Mouse (Mus musculus) ovary, postnatal 10 days (tissue): Measurements from ENCODE around the gene Fbxw2.
"Not testable (repeated sequence)": the region's sequence is repeated elsewhere in the genome, so short reads cannot be mapped to it uniquely, and the experiment has no call there.

ENCODE experiments used
- DNase-seq: peaks from one replicate; pipeline ENCODE4 v3.0.0; 2022; ENCODE audit warnings: low spot score

Gene Fbxw2

DNA sequence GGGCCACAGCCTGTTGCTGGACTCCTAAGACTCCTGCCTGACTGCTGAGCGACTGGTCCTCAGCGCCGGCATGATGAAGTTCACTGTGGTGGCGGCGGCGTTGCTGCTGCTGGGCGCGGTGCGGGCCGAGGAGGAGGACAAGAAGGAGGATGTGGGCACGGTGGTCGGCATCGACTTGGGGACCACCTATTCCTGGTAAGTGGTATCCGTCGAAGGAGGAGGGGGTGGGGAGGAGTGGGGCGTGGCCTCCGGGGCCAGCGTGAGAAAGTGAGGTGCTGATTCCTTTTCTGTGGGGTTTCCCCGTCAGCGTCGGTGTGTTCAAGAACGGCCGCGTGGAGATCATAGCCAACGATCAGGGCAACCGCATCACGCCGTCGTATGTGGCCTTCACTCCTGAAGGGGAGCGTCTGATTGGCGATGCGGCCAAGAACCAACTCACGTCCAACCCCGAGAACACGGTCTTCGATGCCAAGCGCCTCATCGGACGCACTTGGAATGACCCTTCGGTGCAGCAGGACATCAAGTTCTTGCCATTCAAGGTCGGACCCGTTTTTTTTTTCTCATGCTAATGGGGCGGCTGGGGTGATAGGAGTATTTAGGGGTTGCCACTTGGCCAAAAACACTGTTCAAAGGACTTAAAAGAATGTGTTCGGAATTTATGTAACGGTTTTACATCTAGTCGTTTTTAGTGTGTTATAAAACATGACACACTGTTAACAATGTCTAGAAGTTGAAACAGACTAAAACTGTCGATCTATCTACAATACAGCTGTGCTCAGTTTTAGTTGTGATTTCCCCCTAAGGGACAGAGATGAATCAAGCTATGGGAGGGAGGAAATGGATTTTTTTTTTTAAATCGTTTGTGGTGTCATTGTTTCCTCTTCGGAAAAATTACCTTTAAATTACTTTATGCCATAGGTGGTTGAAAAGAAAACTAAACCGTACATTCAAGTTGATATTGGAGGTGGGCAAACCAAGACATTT, 53.6 kb downstream of the Fbxw2 start:
- DNase-seq: no peak

DNA sequence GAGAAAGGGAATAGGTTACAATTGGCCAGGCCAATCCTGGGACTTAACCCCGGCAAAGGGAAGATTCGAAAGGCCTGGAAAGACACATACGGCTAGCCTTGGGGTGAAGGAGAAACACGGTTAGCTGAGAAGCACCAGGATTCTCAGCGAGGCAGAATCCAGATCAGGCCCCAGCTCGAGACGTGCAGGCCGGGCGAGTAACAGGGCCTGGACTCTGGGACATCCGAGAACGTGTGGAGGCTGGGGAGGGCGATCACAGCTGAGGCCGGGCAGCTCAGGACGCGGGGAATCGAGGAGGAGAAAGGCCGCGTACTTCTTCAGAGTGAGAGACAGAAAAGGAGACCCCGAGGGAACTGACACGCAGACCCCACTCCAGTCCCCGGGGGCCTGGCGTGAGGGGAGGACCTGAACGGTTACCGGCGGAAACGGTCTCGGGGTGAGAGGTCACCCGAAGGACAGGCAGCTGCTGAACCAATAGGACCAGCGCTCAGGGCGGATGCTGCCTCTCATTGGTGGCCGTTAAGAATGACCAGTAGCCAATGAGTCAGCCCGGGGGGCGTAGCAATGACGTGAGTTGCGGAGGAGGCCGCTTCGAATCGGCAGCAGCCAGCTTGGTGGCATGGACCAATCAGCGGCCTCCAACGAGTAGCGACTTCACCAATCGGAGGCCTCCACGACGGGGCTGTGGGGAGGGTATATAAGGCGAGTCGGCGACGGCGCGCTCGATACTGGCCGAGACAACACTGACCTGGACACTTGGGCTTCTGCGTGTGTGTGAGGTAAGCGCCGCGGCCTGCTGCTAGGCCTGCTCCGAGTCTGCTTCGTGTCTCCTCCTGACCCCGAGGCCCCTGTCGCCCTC, 54.5 kb downstream of the Fbxw2 start, which contains the start of gene Hspa5:
TSS of gene Hspa5 (plus strand) at position 603 of the 859 bp plus-strand sequence.
- DNase-seq: peak; percentile 95

DNA sequence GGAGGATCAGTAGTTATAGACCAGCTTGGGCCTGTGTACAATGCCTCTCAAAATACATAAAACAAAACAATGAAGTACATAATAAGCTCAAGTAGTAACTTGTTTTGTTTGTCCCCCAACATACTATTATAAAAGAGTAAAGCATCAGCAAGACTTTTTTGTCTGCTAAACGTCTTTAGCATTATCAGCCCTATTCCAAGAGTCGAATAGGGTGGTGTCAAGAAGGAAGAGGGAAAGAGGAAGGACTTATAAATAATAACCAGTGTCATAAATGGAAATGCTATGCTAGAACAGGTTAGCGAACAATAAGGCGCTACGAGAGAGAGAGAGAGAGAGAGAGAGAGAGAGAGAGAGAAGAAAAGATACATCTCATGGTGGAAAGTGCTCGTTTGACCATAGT, 55.2 kb downstream of the Fbxw2 start:
- DNase-seq: no peak

DNA sequence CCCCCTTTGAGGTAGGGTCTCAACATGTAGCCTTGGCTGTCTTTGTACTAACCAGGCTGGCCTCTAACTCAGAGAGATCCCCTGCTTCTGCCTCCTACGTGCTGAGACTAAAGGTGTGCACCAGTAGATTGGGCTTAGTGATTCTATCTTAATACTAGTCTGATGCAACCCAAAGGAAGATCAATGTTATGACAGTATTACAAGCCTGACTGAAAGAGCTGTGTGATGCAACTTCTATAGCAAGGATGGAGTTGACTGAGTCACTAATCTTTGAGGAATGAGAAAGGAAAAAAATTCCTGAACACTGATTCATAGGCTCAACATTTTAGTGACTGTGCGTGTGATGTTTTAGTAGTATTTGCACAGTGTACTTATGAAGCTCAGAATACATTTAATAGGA, 56.1 kb downstream of the Fbxw2 start:
- DNase-seq: no peak

DNA sequence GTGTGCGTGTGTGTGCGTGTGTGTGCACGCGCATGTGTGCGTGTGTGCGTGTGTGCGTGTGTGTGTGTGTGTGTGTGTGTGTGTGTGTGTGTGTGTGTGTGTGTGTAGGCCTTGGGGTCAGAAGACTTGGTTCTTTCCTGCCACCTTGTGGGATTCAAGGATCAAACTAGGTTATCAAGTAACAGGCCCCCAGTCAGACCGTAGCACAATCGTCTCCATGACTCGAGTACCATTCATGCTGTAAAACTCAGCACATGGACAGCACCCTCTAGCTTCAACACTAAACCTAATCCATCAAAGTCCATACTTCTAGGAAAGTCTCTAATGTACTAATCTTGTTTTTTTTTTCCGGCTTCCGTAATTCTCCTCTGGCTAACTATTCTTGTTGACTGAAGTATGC, 61.3 kb downstream of the Fbxw2 start:
- DNase-seq: no peak

DNA sequence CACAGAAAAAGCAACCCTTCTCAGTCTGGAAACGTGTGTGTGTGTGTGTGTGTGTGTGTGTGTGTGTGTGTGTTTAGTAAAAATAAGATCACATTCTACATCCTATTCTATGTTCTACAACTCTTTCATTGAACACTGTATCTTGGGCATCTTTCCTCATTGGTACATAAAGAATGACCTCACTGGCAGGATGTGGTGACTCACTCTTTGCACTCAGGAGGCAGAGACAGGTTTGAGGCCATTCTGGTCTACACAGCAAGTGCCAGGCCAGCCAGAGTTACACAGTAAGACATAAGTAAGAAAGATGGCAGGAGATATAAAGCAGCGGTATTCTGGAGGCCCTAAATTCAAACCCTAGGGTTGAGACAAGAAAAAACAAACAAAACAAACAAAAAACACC, 63.2 kb downstream of the Fbxw2 start:
- no peak for DNase-seq

DNA sequence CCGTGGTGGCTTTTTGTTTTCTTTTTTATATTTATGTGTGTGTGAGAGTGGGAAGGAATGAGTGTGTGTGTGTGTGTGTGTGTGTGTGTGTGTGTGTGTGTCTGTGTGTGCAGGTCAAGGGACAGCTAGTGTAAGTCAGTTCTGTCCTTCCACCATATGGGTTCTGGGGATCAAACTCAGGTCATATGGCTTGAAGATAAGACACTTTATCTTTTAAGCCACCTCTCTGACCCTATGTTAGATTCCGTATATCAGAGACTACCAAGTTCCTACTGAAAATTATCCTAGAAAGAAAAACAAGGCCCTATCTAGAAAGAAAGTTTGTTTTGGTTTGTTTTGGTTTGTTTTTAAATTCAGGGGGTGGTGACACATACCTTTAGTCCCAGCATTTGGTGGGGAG, 63.9 kb downstream of the Fbxw2 start:
- DNase-seq: no peak

DNA sequence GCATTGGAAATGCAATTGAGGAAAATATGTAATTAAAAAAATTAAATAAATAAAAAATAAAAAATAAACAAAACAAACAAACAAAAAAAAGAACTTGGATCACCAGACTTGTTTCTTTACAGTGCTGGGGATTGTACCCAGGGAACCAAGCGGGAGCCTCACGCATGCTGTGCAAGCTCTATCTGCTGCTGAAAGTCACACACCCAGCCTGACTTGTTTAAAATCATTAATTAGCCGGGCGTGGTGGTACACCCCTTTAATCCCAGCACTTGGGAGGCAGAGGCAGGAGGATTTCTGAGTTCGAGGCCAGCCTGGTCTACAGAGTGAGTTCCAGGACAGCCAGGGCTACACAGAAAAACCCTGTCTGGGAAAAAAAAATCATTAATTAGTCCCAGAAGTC, 64.8 kb downstream of the Fbxw2 start:
- not testable (repeated sequence) for DNase-seq

DNA sequence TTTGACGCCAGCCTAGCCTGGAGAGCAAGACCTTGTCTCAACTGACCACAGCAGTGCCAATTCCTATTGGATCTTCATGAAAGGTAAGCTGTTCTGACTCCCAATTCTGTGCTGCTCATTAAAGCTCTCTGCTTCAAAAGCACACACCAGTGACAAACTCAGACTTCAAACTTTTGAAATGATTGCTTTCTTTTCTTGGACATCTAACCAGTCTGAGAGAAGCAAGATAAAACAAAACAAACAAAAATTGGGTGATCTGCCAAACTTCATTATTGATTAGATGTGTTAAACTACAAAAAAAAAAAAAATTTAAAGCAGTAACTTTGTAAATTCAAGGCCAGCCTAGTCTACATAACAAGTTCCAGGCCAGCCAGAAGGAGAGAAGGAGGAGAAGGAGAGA, 68.8 kb downstream of the Fbxw2 start:
- no peak for DNase-seq

DNA sequence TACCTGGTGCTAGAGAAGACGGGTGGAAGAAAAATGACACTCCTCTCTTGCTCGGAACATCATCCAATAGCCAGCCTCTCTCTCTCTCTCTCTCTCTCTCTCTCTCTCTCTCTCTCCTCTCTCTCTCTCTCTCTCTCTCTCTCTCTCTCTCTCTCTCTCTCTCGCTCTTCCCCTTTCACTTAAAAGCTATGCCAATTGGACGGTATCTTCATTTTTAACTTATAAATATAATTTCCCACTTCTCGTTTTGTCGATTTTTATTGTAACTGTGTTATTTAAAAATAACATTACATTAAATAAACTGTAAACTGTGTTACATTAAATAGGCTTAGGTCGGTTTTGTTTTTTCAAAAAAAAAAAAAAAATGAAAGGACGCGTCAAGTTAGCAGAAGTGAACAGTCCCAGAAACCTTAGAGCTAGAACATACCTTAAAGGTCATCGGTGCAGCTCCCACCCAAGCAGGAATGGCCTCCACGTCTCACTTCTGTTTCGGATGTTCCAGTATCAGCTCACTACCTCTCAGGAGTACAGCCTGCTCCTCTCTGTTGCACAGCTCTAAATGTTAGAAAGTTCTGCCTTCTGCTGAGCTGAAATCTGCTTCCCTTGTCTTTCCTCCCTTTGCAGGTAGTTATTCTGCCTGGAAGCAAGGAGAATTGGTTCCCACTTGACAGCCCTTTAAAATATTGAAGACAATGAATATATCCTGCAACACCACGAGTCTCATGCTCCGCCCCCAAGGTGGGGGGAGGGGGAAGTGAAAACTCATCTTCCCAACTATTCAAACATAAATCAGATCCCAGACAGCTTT, 71.4 kb downstream of the Fbxw2 start, which contains the start of gene Gapvd1:
TSS of gene Gapvd1 (minus strand) at position 682 of the 808 bp plus-strand sequence.
- no peak for DNase-seq
